ENCODE assay signal across 23 mouse cellular contexts in the genomic region with DNA sequence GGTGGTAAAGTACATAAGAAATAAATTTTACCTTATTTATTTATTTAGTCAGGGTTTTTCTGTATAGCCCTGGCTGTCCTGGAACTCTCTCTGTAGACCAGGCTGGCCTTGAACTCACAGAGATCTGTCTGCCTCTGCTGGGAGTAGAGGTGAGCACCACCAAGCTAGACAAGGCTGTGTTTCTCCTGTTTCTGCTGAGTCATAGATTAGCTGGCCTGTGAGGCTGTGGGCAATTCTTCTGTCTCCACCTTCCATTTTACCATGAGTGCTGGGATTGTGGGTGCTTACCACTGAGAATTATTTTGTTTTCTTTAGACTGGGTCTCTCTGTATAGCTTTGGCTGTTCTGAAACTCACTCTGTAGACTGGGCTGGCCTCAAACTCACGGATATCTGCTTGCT. TPM values are rescaled to one million over a fixed set of nuclear protein-coding genes. Genes with fewer than 3 reads are reported as not detected.
A peak's percentile ranks its signal among the peaks of the same experiment; 100 is the strongest.
DNase-seq lines count a peak whose midpoint lies in the region; ATAC-seq and TF ChIP-seq lines count a peak whose summit lies in the region.
"Had no signal": no experiment of that assay in that cellular context is flagged by ENCODE, and none has a peak within 500 bp of the region (broad histone marks: within the 10 kb centered on the region; RNA-seq: fewer than 3 reads in every experiment).

No protein-coding gene starts in this region.

- H3K4me3 ChIP-seq in E14TG2a.4 (replicated peaks; ENCODE audit: low read length) (peak overlapping the region; percentile 57; the same call in 1 of the 2 replicates), MEL (ENCODE audit: control insufficient read depth in 1 of 2, insufficient read depth in 1 of 2, low read depth in 2 of 2, low read length in 2 of 2) (no peak overlapping the region)
- no peak overlapping the region for H3K4me3 ChIP-seq in liver, embryonic 13.5 days (replicated peaks)
- H3K4me3 ChIP-seq: embryonic facial prominence, embryonic 15.5 days; heart, embryonic 12.5 days; limb, embryonic 13.5 days; midbrain, embryonic 10.5 days had no signal

- no peak overlapping the region for H3K4me2 ChIP-seq in liver, embryonic 13.5 days
- H3K4me2 ChIP-seq: embryonic facial prominence, embryonic 15.5 days; heart, embryonic 12.5 days; limb, embryonic 13.5 days had no signal

- no peak for TF ChIP-seq RAD21 in MEL (IDR thresholded peaks at IDR 0.05; ENCODE audit: low read depth, low read length)

- H3K36me3 ChIP-seq in E14TG2a.4 (ENCODE audit: insufficient read depth, low read length) (no peaks in the 10 kb centered on the region), MEL (ENCODE audit: control insufficient read depth in 1 of 2, insufficient read depth in 2 of 2, low read length in 2 of 2) (peaks cover 0 to 5% of the 10 kb centered on the region in 2 experiments; a peak in 1 of 4 replicates)
- H3K36me3 ChIP-seq in liver, embryonic 13.5 days, result no peaks in the 10 kb centered on the region
- H3K36me3 ChIP-seq: embryonic facial prominence, embryonic 15.5 days; heart, embryonic 12.5 days; limb, embryonic 13.5 days; midbrain, embryonic 10.5 days had no signal

- H3K79me2 ChIP-seq in MEL (ENCODE audit: control insufficient read depth, insufficient read depth, low read length, poor library complexity), result no peaks in the 10 kb centered on the region

- H3K27ac ChIP-seq in MEL (ENCODE audit: control insufficient read depth, low read depth, low read length), result no peak overlapping the region
- H3K27ac ChIP-seq in liver, embryonic 13.5 days, result no peak overlapping the region
- H3K27ac ChIP-seq: embryonic facial prominence, embryonic 15.5 days; limb, embryonic 13.5 days; midbrain, embryonic 10.5 days had no signal

- DNase-seq in MEL (ENCODE audit: low read depth, low spot score), result peak; percentile 42
- DNase-seq in liver, embryonic 13.5 days, result no peak
- no peak for DNase-seq in kidney, adult 11 months
- DNase-seq in layer of hippocampus, adult 11-12 months (ENCODE audit: low spot score), result no peak
- DNase-seq: adrenal gland, adult 8-10 months; cerebellum, adult 8-10 months; gastrocnemius, postnatal 14 days; heart, postnatal 10 days; kidney, adult 18-20 months; kidney, postnatal 4 days; layer of hippocampus, adult 9-11 months; lung, adult 2 months; lung, postnatal 14 days; right cerebral cortex, postnatal 14 days had no signal

- peak; percentile 54 for ATAC-seq in liver, embryonic 13.5 days (ENCODE audit: low read depth)
- ATAC-seq in megakaryocyte progenitor cell, adult 5-6 weeks (replicated peaks; ENCODE audit: poor library complexity), result peak; percentile 37; the same call in 1 of the 2 replicates
- no peak for ATAC-seq in monocyte, adult 5-6 weeks (replicated peaks; ENCODE audit: insufficient number of reproducible peaks, low FRiP score, low TSS enrichment, poor library complexity, severe bottlenecking)
- ATAC-seq: forebrain, embryonic 16.5 days; Patski had no signal

- no peak for TF ChIP-seq CTCF in E14TG2a.4 (conservative IDR thresholded peaks at IDR 0.05; ENCODE audit: low read length)
- no peak for TF ChIP-seq CTCF in MEL (IDR thresholded peaks at IDR 0.05 in 2 of 3, conservative IDR thresholded peaks at IDR 0.05 in 1 of 3; ENCODE audit: control insufficient read depth in 1 of 3, insufficient read depth in 1 of 3, low read depth in 2 of 3, low read length in 3 of 3, poor library complexity in 1 of 3, severe bottlenecking in 1 of 3)

- H3K4me1 ChIP-seq in E14TG2a.4 (replicated peaks; ENCODE audit: low read depth, low read length) (peaks cover 69% of the 10 kb centered on the region), MEL (ENCODE audit: control insufficient read depth in 1 of 2, insufficient read depth in 2 of 2, low read length in 2 of 2) (peaks cover 14 to 17% of the 10 kb centered on the region in 2 experiments)
- peaks cover 3% of the 10 kb centered on the region; the same call in 1 of the 2 replicates for H3K4me1 ChIP-seq in liver, embryonic 13.5 days (replicated peaks)

- H3K9ac ChIP-seq in MEL (ENCODE audit: control insufficient read depth, low read depth, low read length, poor library complexity, severe bottlenecking), result no peak overlapping the region
- no peak overlapping the region for H3K9ac ChIP-seq in liver, embryonic 13.5 days
- H3K9ac ChIP-seq: embryonic facial prominence, embryonic 15.5 days; heart, embryonic 12.5 days; limb, embryonic 13.5 days had no signal

- 33% methylated on average over 1 of the region's 1 CpGs for WGBS in liver, embryonic 13.5 days (ENCODE audit: insufficient replicate concordance)

- no peak for TF ChIP-seq EP300 in MEL (IDR thresholded peaks at IDR 0.05; ENCODE audit: low read depth in 1 of 2, low read length in 2 of 2)

- H3K9me3 ChIP-seq in E14TG2a.4 (ENCODE audit: low read length) (no peaks in the 10 kb centered on the region), MEL (replicated peaks; ENCODE audit: insufficient read depth, low read length) (no peaks in the 10 kb centered on the region)
- no peaks in the 10 kb centered on the region for H3K9me3 ChIP-seq in liver, embryonic 13.5 days (replicated peaks)
- H3K9me3 ChIP-seq: embryonic facial prominence, embryonic 15.5 days; heart, embryonic 12.5 days; limb, embryonic 13.5 days; midbrain, embryonic 10.5 days had no signal

- no peak for TF ChIP-seq POLR2A in MEL (IDR thresholded peaks at IDR 0.05; ENCODE audit: control insufficient read depth in 1 of 2, insufficient read depth in 1 of 2, low read depth in 1 of 2, low read length in 2 of 2, poor library complexity in 1 of 2)

- H3K27me3 ChIP-seq in E14TG2a.4 (ENCODE audit: insufficient read depth, low read length), result peaks cover 13% of the 10 kb centered on the region
- H3K27me3 ChIP-seq in MEL (ENCODE audit: control insufficient read depth in 1 of 2, insufficient read depth in 2 of 2, low read length in 2 of 2), result no peaks in the 10 kb centered on the region
- H3K27me3 ChIP-seq in liver, embryonic 13.5 days, result peaks cover 16% of the 10 kb centered on the region
- H3K27me3 ChIP-seq: Patski had no signal

TF ChIP-seq in MEL, 35 proteins besides CTCF, POLR2A, EP300 and RAD21:
- TF ChIP-seq TBP (IDR thresholded peaks at IDR 0.05; ENCODE audit: low read depth, low read length) (0 out of 2 replicates have a peak, but pooled peaks have one; percentile 19), JUND (IDR thresholded peaks at IDR 0.05; ENCODE audit: low read depth, low read length) (no peak)

RNA-seq across cellular contexts. Expression of a gene that starts 0.6 kb away (rescaled TPM):
- 0.29 and 0.46 TPM in 2 replicates for total RNA-seq in MEL (2012; rRNA removed)
- under 1 TPM in 1 of 2 experiments, not detected in 1; 0.64 TPM for polyA plus RNA-seq in MEL (2012; ENCODE audit: insufficient read depth in 1 of 2, insufficient read length in 2 of 2, low read depth in 1 of 2, low replicate concordance in 2 of 2, missing spikeins in 1 of 2)
- polyA plus RNA-seq in liver, embryonic 13.5 days (2015; fragmentation: Nextera tagmentation; extraction: Ambion mirVana), result 118 and 119 TPM in 2 replicates
- 210 and 275 TPM in 2 replicates for total RNA-seq in megakaryocyte progenitor cell, adult 5-6 weeks (2015)
- 143 and 180 TPM in 2 replicates for total RNA-seq in megakaryocyte progenitor cell, adult 5-6 weeks (2017)
- 12.1 to 26.5 TPM (median 22.9 TPM) in 3 replicates for total RNA-seq in monocyte, adult 5-6 weeks (2017)

RNA-seq across cellular contexts. Expression of a gene that starts 9.9 kb away (rescaled TPM):
- 1.8 and 2.3 TPM in 2 replicates for total RNA-seq in MEL (2012; rRNA removed)
- 1 to 10 TPM in 1 of 2 experiments, not detected in 1; 2.8 TPM for polyA plus RNA-seq in MEL (2012; ENCODE audit: insufficient read depth in 1 of 2, insufficient read length in 2 of 2, low read depth in 1 of 2, low replicate concordance in 2 of 2, missing spikeins in 1 of 2)
- 0.43 and 0.66 TPM in 2 replicates for polyA plus RNA-seq in liver, embryonic 13.5 days (2015; fragmentation: Nextera tagmentation; extraction: Ambion mirVana)
- total RNA-seq in megakaryocyte progenitor cell, adult 5-6 weeks (2015), result 0.07 TPM in 1 of 2 replicates, not detected in the other
- 0.34 TPM in 1 of 2 replicates, not detected in the other for total RNA-seq in megakaryocyte progenitor cell, adult 5-6 weeks (2017)
- total RNA-seq in monocyte, adult 5-6 weeks (2017), result 0.57 to 3.8 TPM (median 1.8 TPM) in 3 replicates

RNA-seq across cellular contexts. Expression of a gene that starts 21.3 kb away (rescaled TPM):
- total RNA-seq in MEL (2012; rRNA removed), result 1.2 and 2.9 TPM in 2 replicates
- polyA plus RNA-seq in MEL (2012; ENCODE audit: insufficient read depth in 1 of 2, insufficient read length in 2 of 2, low read depth in 1 of 2, low replicate concordance in 2 of 2, missing spikeins in 1 of 2), result 1 to 10 TPM in 1 of 2 experiments, not detected in 1; 4.2 TPM
- 10.5 and 10.6 TPM in 2 replicates for polyA plus RNA-seq in liver, embryonic 13.5 days (2015; fragmentation: Nextera tagmentation; extraction: Ambion mirVana)
- total RNA-seq in megakaryocyte progenitor cell, adult 5-6 weeks (2015), result 0.90 and 15.7 TPM in 2 replicates
- total RNA-seq in megakaryocyte progenitor cell, adult 5-6 weeks (2017), result 0.79 and 2.9 TPM in 2 replicates
- 1.5 to 7.6 TPM in 2 of 3 replicates, not detected in the other for total RNA-seq in monocyte, adult 5-6 weeks (2017)

RNA-seq across cellular contexts. Expression of a gene that starts 22.4 kb away (rescaled TPM):
- 57.7 and 70.6 TPM in 2 replicates for total RNA-seq in MEL (2012; rRNA removed)
- 10 to 100 TPM in 1 of 2 experiments, not detected in 1; 45.1 TPM for polyA plus RNA-seq in MEL (2012; ENCODE audit: insufficient read depth in 1 of 2, insufficient read length in 2 of 2, low read depth in 1 of 2, low replicate concordance in 2 of 2, missing spikeins in 1 of 2)
- 81.9 and 87.1 TPM in 2 replicates for polyA plus RNA-seq in liver, embryonic 13.5 days (2015; fragmentation: Nextera tagmentation; extraction: Ambion mirVana)
- 103 and 133 TPM in 2 replicates for total RNA-seq in megakaryocyte progenitor cell, adult 5-6 weeks (2015)
- total RNA-seq in megakaryocyte progenitor cell, adult 5-6 weeks (2017), result 65.7 and 106 TPM in 2 replicates
- 110 to 127 TPM (median 111 TPM) in 3 replicates for total RNA-seq in monocyte, adult 5-6 weeks (2017)

RNA-seq across cellular contexts. Expression of a gene that starts 32.2 kb away (rescaled TPM):
- 0.04 and 0.16 TPM in 2 replicates for total RNA-seq in MEL (2012; rRNA removed)
- under 1 TPM in 1 of 2 experiments, not detected in 1; 0.14 TPM for polyA plus RNA-seq in MEL (2012; ENCODE audit: insufficient read depth in 1 of 2, insufficient read length in 2 of 2, low read depth in 1 of 2, low replicate concordance in 2 of 2, missing spikeins in 1 of 2)
- 0.12 and 0.41 TPM in 2 replicates for polyA plus RNA-seq in liver, embryonic 13.5 days (2015; fragmentation: Nextera tagmentation; extraction: Ambion mirVana)
- total RNA-seq in megakaryocyte progenitor cell, adult 5-6 weeks (2015), result 0.15 TPM in 1 of 2 replicates, not detected in the other
- total RNA-seq in megakaryocyte progenitor cell, adult 5-6 weeks (2017), result not detected in 2 replicates
- total RNA-seq in monocyte, adult 5-6 weeks (2017), result 0.19 to 0.53 TPM in 2 of 3 replicates, not detected in the other
